Mouse (Mus musculus) cortical plate, adult 2 months (tissue): ENCODE measurements around the gene Mtfr1l.

Experiments used
- CTCF ChIP-seq: fragments of 200-500 bp; IDR thresholded peaks from 2 replicates; pipeline ENCODE4 v1.5.1; 2011; ENCODE audit warnings: mild to moderate bottlenecking, control low read depth, low read length; ENCODE audit not compliant: insufficient read depth; ENCODE audit errors: extremely low read depth
- POLR2A ChIP-seq: fragments of 200-500 bp; IDR thresholded peaks from 2 replicates; pipeline ENCODE4 v1.6.1; 2011; ENCODE audit warnings: mild to moderate bottlenecking, low read length, control low read depth; ENCODE audit not compliant: insufficient read depth; ENCODE audit errors: extremely low read depth

GRCm38 (mm10) chr4:134505966-134506594, 29.1 kb downstream of the Mtfr1l start:
- TF ChIP-seq CTCF (no peak), POLR2A (no peak)
